ENCODE assay signal across 10 mouse cellular contexts in the genomic region with DNA sequence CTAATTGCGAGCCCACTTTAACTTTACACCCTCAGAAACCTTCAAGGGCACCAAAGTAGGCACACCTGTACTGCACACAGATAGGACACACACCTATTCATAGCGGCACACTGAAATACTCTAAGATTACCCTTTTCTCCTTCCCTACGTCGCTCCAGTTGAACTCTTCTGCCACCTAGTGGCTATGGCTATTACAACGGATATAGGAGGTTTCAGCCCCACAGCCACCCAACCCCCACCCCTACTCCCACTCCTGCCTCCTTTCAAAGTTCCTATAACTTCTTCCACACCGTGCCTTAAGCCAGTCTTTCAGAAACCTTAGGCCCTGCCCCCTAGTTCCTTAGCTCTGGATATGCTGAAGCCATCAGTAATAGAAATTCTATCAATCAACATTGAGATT. TPM values are rescaled to one million over a fixed set of nuclear protein-coding genes. Genes with fewer than 3 reads are reported as not detected.
DNase-seq lines count a peak whose midpoint lies in the region; ATAC-seq and TF ChIP-seq lines count a peak whose summit lies in the region.
"Had no signal": no experiment of that assay in that cellular context is flagged by ENCODE, and none has a peak within 500 bp of the region (broad histone marks: within the 10 kb centered on the region; RNA-seq: fewer than 3 reads in every experiment).

No protein-coding gene starts in this region.

- intact Hi-C loops in left cerebral cortex, postnatal 36 days (cut with DNase I), result loop anchor here (10.0 kb wide), 1 partner anchor 162 kb away; no protein-coding TSS in a partner anchor

- H3K27ac ChIP-seq in intestine, embryonic 14.5 days (ENCODE audit: low read depth), result no peak overlapping the region
- H3K27ac ChIP-seq in intestine, embryonic 15.5 days, result no peak overlapping the region
- H3K27ac ChIP-seq in ES-Bruce4 (ENCODE audit: insufficient read depth, low read length), result no peak overlapping the region
- H3K27ac ChIP-seq in cerebellum, adult 2 months (ENCODE audit: insufficient read depth, low read length), result no peak overlapping the region
- no peak overlapping the region for H3K27ac ChIP-seq in midbrain, postnatal 0 days (ENCODE audit: low read depth, low read length)
- H3K27ac ChIP-seq: embryonic facial prominence, embryonic 12.5 days; lung, embryonic 15.5 days had no signal

- no peak overlapping the region for H3K4me2 ChIP-seq in intestine, embryonic 14.5 days (ENCODE audit: low read length)
- no peak overlapping the region for H3K4me2 ChIP-seq in intestine, embryonic 15.5 days (replicated peaks)
- no peak overlapping the region for H3K4me2 ChIP-seq in midbrain, postnatal 0 days (ENCODE audit: low read depth, low read length, poor library complexity, severe bottlenecking)
- H3K4me2 ChIP-seq: embryonic facial prominence, embryonic 12.5 days; lung, embryonic 15.5 days had no signal

- no peak for TF ChIP-seq EP300 in ES-Bruce4 (IDR thresholded peaks at IDR 0.05; ENCODE audit: insufficient read depth, low read depth, low read length)

- no peaks in the 10 kb centered on the region for H3K9me3 ChIP-seq in intestine, embryonic 14.5 days (ENCODE audit: control insufficient read depth, low read length)
- no peaks in the 10 kb centered on the region for H3K9me3 ChIP-seq in intestine, embryonic 15.5 days
- H3K9me3 ChIP-seq in ES-Bruce4 (replicated peaks; ENCODE audit: control insufficient read depth, insufficient read depth, low read length, poor library complexity, severe bottlenecking), result no peaks in the 10 kb centered on the region
- H3K9me3 ChIP-seq in midbrain, postnatal 0 days (ENCODE audit: low read length), result no peaks in the 10 kb centered on the region
- H3K9me3 ChIP-seq: embryonic facial prominence, embryonic 12.5 days; lung, embryonic 15.5 days had no signal

- TF ChIP-seq POLR2A in ES-Bruce4 (IDR thresholded peaks at IDR 0.05; ENCODE audit: insufficient read depth, low read length), result no peak
- no peak for TF ChIP-seq POLR2A in cerebellum, adult 2 months (IDR thresholded peaks at IDR 0.05; ENCODE audit: borderline replicate concordance, insufficient read depth, low read length)

- no peaks in the 10 kb centered on the region for H3K36me3 ChIP-seq in intestine, embryonic 14.5 days (ENCODE audit: control insufficient read depth, insufficient read depth, low read length)
- H3K36me3 ChIP-seq in intestine, embryonic 15.5 days, result no peaks in the 10 kb centered on the region
- no peaks in the 10 kb centered on the region for H3K36me3 ChIP-seq in ES-Bruce4 (ENCODE audit: control insufficient read depth, insufficient read depth, low read length, poor library complexity, severe bottlenecking)
- H3K36me3 ChIP-seq in midbrain, postnatal 0 days (ENCODE audit: insufficient read depth, low read length), result no peaks in the 10 kb centered on the region
- H3K36me3 ChIP-seq: embryonic facial prominence, embryonic 12.5 days; lung, embryonic 15.5 days had no signal

- H3K9ac ChIP-seq in intestine, embryonic 14.5 days (ENCODE audit: low read length), result no peak overlapping the region
- no peak overlapping the region for H3K9ac ChIP-seq in intestine, embryonic 15.5 days
- peak overlapping the region; percentile 1; the same call in 1 of the 2 replicates for H3K9ac ChIP-seq in ES-Bruce4 (ENCODE audit: low read depth, poor library complexity, severe bottlenecking)
- H3K9ac ChIP-seq in midbrain, postnatal 0 days (replicated peaks; ENCODE audit: low read length, poor library complexity, severe bottlenecking), result no peak overlapping the region
- H3K9ac ChIP-seq: embryonic facial prominence, embryonic 12.5 days; lung, embryonic 15.5 days had no signal

- peak; percentile 63 for DNase-seq in intestine, embryonic 14.5 days (ENCODE audit: low spot score)
- peak; percentile 32 to 46 for DNase-seq in cerebellum, adult 2 months
- DNase-seq in heart, adult 9 months (ENCODE audit: low spot score in 2 of 2), result peak; percentile 44 to 58
- DNase-seq in left cerebral cortex, postnatal 36 days (ENCODE audit: low spot score in 2 of 2), result peak; percentile 41 to 54
- peak; percentile 56 for DNase-seq in midbrain, postnatal 0 days (ENCODE audit: low spot score)
- peak; percentile 15 to 79 for DNase-seq in thymus, postnatal 10 days (ENCODE audit: low spot score in 2 of 2)

- no peaks in the 10 kb centered on the region; the same call in 1 of the 2 replicates for H3K4me1 ChIP-seq in intestine, embryonic 14.5 days (replicated peaks; ENCODE audit: control insufficient read depth, insufficient read depth, low read length)
- H3K4me1 ChIP-seq in intestine, embryonic 15.5 days (replicated peaks), result peaks cover 6% of the 10 kb centered on the region; the same call in 1 of the 2 replicates
- no peaks in the 10 kb centered on the region for H3K4me1 ChIP-seq in ES-Bruce4 (ENCODE audit: control insufficient read depth, insufficient read depth, low read length)
- H3K4me1 ChIP-seq in cerebellum, adult 2 months (ENCODE audit: control insufficient read depth, insufficient read depth, low read length), result peaks cover 12% of the 10 kb centered on the region
- no peaks in the 10 kb centered on the region for H3K4me1 ChIP-seq in midbrain, postnatal 0 days (ENCODE audit: insufficient read depth, low read length)
- H3K4me1 ChIP-seq: embryonic facial prominence, embryonic 12.5 days had no signal

- no peak for ATAC-seq in intestine, embryonic 14.5 days (replicated peaks; ENCODE audit: low FRiP score, low TSS enrichment, low read depth)
- ATAC-seq in intestine, embryonic 15.5 days, result no peak; the same call in 1 of the 2 replicates
- no peak for ATAC-seq in midbrain, postnatal 0 days (ENCODE audit: low FRiP score)

- H3K27me3 ChIP-seq in intestine, embryonic 14.5 days (replicated peaks; ENCODE audit: control insufficient read depth, insufficient read depth, low read length), result no peaks in the 10 kb centered on the region
- no peaks in the 10 kb centered on the region for H3K27me3 ChIP-seq in intestine, embryonic 15.5 days (replicated peaks)
- no peaks in the 10 kb centered on the region for H3K27me3 ChIP-seq in ES-Bruce4 (ENCODE audit: control insufficient read depth, insufficient read depth, low read length, poor library complexity, severe bottlenecking)
- no peaks in the 10 kb centered on the region for H3K27me3 ChIP-seq in cerebellum, adult 2 months (ENCODE audit: control insufficient read depth, insufficient read depth, low read length)
- H3K27me3 ChIP-seq in midbrain, postnatal 0 days (ENCODE audit: insufficient read depth, low read length), result no peaks in the 10 kb centered on the region
- H3K27me3 ChIP-seq: embryonic facial prominence, embryonic 12.5 days; lung, embryonic 15.5 days had no signal

- WGBS in intestine, embryonic 14.5 days, result 13% methylated on average over 6 of the region's 6 CpGs
- WGBS in intestine, embryonic 15.5 days, result 6% methylated on average over 6 of the region's 6 CpGs
- WGBS in cerebellum, adult 2 months, result 6% methylated on average over 6 of the region's 6 CpGs
- 9% methylated on average over 6 of the region's 6 CpGs for WGBS in midbrain, postnatal 0 days

- TF ChIP-seq CTCF in ES-Bruce4 (IDR thresholded peaks at IDR 0.05; ENCODE audit: low read depth, low read length), result peak; percentile 66
- peak; percentile 64 for TF ChIP-seq CTCF in cerebellum, adult 2 months (IDR thresholded peaks at IDR 0.05; ENCODE audit: borderline replicate concordance, insufficient read depth, low read depth, low read length)
- peak; percentile 72 for TF ChIP-seq CTCF in midbrain, postnatal 0 days (IDR thresholded peaks at IDR 0.05)

- no peak overlapping the region for H3K4me3 ChIP-seq in intestine, embryonic 14.5 days (ENCODE audit: low read depth, low read length)
- H3K4me3 ChIP-seq in intestine, embryonic 15.5 days (replicated peaks), result no peak overlapping the region
- H3K4me3 ChIP-seq in ES-Bruce4 (ENCODE audit: low read depth, low read length), result peak overlapping the region; percentile 40
- no peak overlapping the region for H3K4me3 ChIP-seq in cerebellum, adult 2 months (replicated peaks; ENCODE audit: insufficient read depth, low read depth, low read length)
- H3K4me3 ChIP-seq in midbrain, postnatal 0 days (ENCODE audit: low read depth, low read length), result no peak overlapping the region
- H3K4me3 ChIP-seq: embryonic facial prominence, embryonic 12.5 days; lung, embryonic 15.5 days had no signal

RNA-seq across cellular contexts. Expression of a gene that starts 14.9 kb away (rescaled TPM):
- 0.03 and 0.08 TPM in 2 replicates for polyA plus RNA-seq in intestine, embryonic 14.5 days (2014; fragmentation: Nextera tagmentation; extraction: Ambion mirVana)
- polyA plus RNA-seq in intestine, embryonic 15.5 days (2015; fragmentation: Nextera tagmentation; extraction: Ambion mirVana), result 0.06 TPM in 1 of 2 replicates, not detected in the other
- polyA plus RNA-seq in ES-Bruce4 (2011; ENCODE audit: insufficient read depth, insufficient read length, low read depth, missing spikeins), result 0.76 and 0.79 TPM in 2 replicates
- polyA plus RNA-seq in cerebellum, adult 2 months (2012; rRNA removed), result 0.02 and 0.03 TPM in 2 replicates
- under 1 TPM; 0.07 to 0.23 TPM for total RNA-seq in left cerebral cortex, postnatal 36 days (2021)
- total RNA-seq in midbrain, postnatal 0 days (2014; rRNA removed), result not detected in 2 replicates
- 0.16 and 0.19 TPM in 2 replicates for polyA plus RNA-seq in midbrain, postnatal 0 days (2015; fragmentation: Nextera tagmentation; extraction: Ambion mirVana)

RNA-seq across cellular contexts. Expression of a gene that starts 24.2 kb away (rescaled TPM):
- 57.4 and 64.9 TPM in 2 replicates for polyA plus RNA-seq in intestine, embryonic 14.5 days (2014; fragmentation: Nextera tagmentation; extraction: Ambion mirVana)
- polyA plus RNA-seq in intestine, embryonic 15.5 days (2015; fragmentation: Nextera tagmentation; extraction: Ambion mirVana), result 48.4 and 53.2 TPM in 2 replicates
- polyA plus RNA-seq in ES-Bruce4 (2011; ENCODE audit: insufficient read depth, insufficient read length, low read depth, missing spikeins), result 26.3 and 28.9 TPM in 2 replicates
- polyA plus RNA-seq in cerebellum, adult 2 months (2012; rRNA removed), result 24.1 and 26.4 TPM in 2 replicates
- total RNA-seq in left cerebral cortex, postnatal 36 days (2021), result 10 to 100 TPM; 19.5 to 20.2 TPM
- 29.5 and 29.7 TPM in 2 replicates for total RNA-seq in midbrain, postnatal 0 days (2014; rRNA removed)
- 28.4 and 30.1 TPM in 2 replicates for polyA plus RNA-seq in midbrain, postnatal 0 days (2015; fragmentation: Nextera tagmentation; extraction: Ambion mirVana)
